Mouse (Mus musculus): ENCODE results near the gene Rab6b.

DNA sequence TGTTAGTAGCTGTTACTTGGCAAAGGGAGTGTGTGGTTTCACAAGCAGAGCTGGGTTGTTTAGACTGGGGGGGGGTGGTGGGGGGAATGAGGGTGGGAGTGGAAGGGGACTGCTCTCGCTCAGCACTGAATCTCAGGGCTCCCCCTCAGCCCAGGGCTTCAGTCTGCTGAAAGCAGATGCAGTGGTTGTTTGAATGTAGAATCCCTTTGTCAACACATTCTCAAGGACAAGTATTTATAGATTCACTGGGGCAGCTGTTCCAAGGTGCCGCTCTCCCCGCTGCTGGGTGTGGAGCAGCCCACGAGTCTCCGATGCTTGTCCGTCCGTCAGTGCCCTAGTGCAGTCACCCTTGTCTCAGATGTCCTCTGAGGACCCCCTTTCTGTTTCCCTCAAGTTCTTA, 29.7 kb downstream of the Rab6b start:
- TF ChIP-seq POLR2A (IDR thresholded peaks at IDR 0.05; ENCODE audit: control insufficient read depth, low read depth, low read length) (no peak), CTCF (IDR thresholded peaks at IDR 0.05; ENCODE audit: control insufficient read depth, insufficient read depth, insufficient replicate concordance, low read depth, low read length) (no peak)
